9 mouse cellular contexts compared by ENCODE assay signal in genomic region chr8:86623551-86623910, GRCm38 (mm10). TPM values are rescaled to one million over a fixed set of nuclear protein-coding genes. Genes with fewer than 3 reads are reported as not detected.
A peak's percentile ranks its signal among the peaks of the same experiment; 100 is the strongest.
DNase-seq lines count a peak whose midpoint lies in the region; ATAC-seq and TF ChIP-seq lines count a peak whose summit lies in the region.
"Had no signal": no experiment of that assay in that cellular context is flagged by ENCODE, and none has a peak within 500 bp of the region (broad histone marks: within the 10 kb centered on the region; RNA-seq: fewer than 3 reads in every experiment).

No protein-coding gene starts in this region.

- no peak for DNase-seq in heart, adult 18-20 months
- DNase-seq in CH12.LX (ENCODE audit: extremely low read depth): no peak
- no peak for DNase-seq in forebrain, embryonic 14.5 days (ENCODE audit: low spot score)
- DNase-seq in B cell, adult 2 months: no peak
- DNase-seq in right cerebral cortex, adult 18-20 months: no peak
- DNase-seq in right cerebral cortex, postnatal 4 days: no peak

- no peak for ATAC-seq in heart, embryonic 11.5 days (replicated peaks; ENCODE audit: insufficient number of reproducible peaks, low FRiP score, low TSS enrichment)
- no peak for ATAC-seq in forebrain, embryonic 14.5 days
- ATAC-seq in liver, embryonic 15.5 days (ENCODE audit: insufficient read depth): no peak; the same call in 1 of the 2 replicates

- no peak for TF ChIP-seq CTCF in CH12.LX (conservative IDR thresholded peaks at IDR 0.05 in 1 of 2, IDR thresholded peaks at IDR 0.05 in 1 of 2; ENCODE audit: low read depth in 2 of 2, low read length in 2 of 2)

- TF ChIP-seq RAD21 in CH12.LX (IDR thresholded peaks at IDR 0.05; ENCODE audit: low read depth, low read length): no peak

- H3K27me3 ChIP-seq in heart, embryonic 11.5 days (ENCODE audit: control insufficient read depth, insufficient read depth, low read length): no peaks in the 10 kb centered on the region
- H3K27me3 ChIP-seq in CH12.LX (replicated peaks): no peaks in the 10 kb centered on the region
- no peaks in the 10 kb centered on the region for H3K27me3 ChIP-seq in forebrain, embryonic 14.5 days (replicated peaks; ENCODE audit: control insufficient read depth, insufficient read depth, low read length)
- H3K27me3 ChIP-seq in liver, embryonic 15.5 days: no peaks in the 10 kb centered on the region

- H3K36me3 ChIP-seq in heart, embryonic 11.5 days (ENCODE audit: control insufficient read depth, insufficient read depth, low read length): no peaks in the 10 kb centered on the region
- H3K36me3 ChIP-seq in CH12.LX (replicated peaks in 1 of 2; ENCODE audit: control insufficient read depth in 1 of 2, insufficient read depth in 1 of 2, low read length in 1 of 2): peaks cover 0 to 3% of the 10 kb centered on the region in 2 experiments
- H3K36me3 ChIP-seq in forebrain, embryonic 14.5 days (ENCODE audit: control insufficient read depth, insufficient read depth, low read length): no peaks in the 10 kb centered on the region
- H3K36me3 ChIP-seq in liver, embryonic 15.5 days (replicated peaks): no peaks in the 10 kb centered on the region

- dilution Hi-C loops in CH12.LX (cut with MboI; ENCODE audit: extremely low pct_ligation_motif_present, extremely low pct_unique_long_range_greater_than_20kb, low sequenced_read_pairs): no loop called here

- H3K27ac ChIP-seq in heart, embryonic 11.5 days (ENCODE audit: low read depth, low read length): peak overlapping the region; percentile 42
- no peak overlapping the region for H3K27ac ChIP-seq in CH12.LX (ENCODE audit: insufficient read depth, low read depth)
- H3K27ac ChIP-seq in forebrain, embryonic 14.5 days (ENCODE audit: low read depth, low read length): peak overlapping the region; percentile 59
- H3K27ac ChIP-seq in liver, embryonic 15.5 days (replicated peaks): peak overlapping the region; percentile 84

- H3K4me2 ChIP-seq in heart, embryonic 11.5 days: peak overlapping the region; percentile 82
- H3K4me2 ChIP-seq in CH12.LX (ENCODE audit: insufficient read depth, low read depth, poor library complexity, severe bottlenecking): peak overlapping the region; percentile 29; the same call in 1 of the 2 replicates
- H3K4me2 ChIP-seq in forebrain, embryonic 14.5 days (ENCODE audit: low read length): peak overlapping the region; percentile 79
- peak overlapping the region; percentile 95 for H3K4me2 ChIP-seq in liver, embryonic 15.5 days

- peaks cover 13% of the 10 kb centered on the region for H3K79me2 ChIP-seq in CH12.LX (replicated peaks; ENCODE audit: control insufficient read depth, extremely low read depth, insufficient read depth, poor library complexity, severe bottlenecking)

- TF ChIP-seq EP300 in CH12.LX (IDR thresholded peaks at IDR 0.05; ENCODE audit: low read length): no peak

- peaks cover 5% of the 10 kb centered on the region for H3K4me1 ChIP-seq in heart, embryonic 11.5 days (ENCODE audit: control insufficient read depth, insufficient read depth, low read length)
- peaks cover 3 to 17% of the 10 kb centered on the region in 2 experiments; a peak in 2 of 4 replicates for H3K4me1 ChIP-seq in CH12.LX (ENCODE audit: control insufficient read depth in 1 of 2, insufficient read depth in 2 of 2)
- peaks cover 12% of the 10 kb centered on the region for H3K4me1 ChIP-seq in forebrain, embryonic 14.5 days (ENCODE audit: control insufficient read depth, insufficient read depth, low read length)
- peaks cover 27% of the 10 kb centered on the region for H3K4me1 ChIP-seq in liver, embryonic 15.5 days (replicated peaks)

- in situ Hi-C loops in CH12.LX (cut with MboI; ENCODE audit: low pct_ligation_motif_present, low pct_unique_long_range_greater_than_20kb, low sequenced_read_pairs): no loop called here

- H3K9ac ChIP-seq in heart, embryonic 11.5 days (ENCODE audit: low read depth, low read length): peak overlapping the region; percentile 71
- peak overlapping the region; percentile 58 for H3K9ac ChIP-seq in CH12.LX (ENCODE audit: insufficient read depth, low read depth)
- peak overlapping the region; percentile 58; the same call in 1 of the 2 replicates for H3K9ac ChIP-seq in forebrain, embryonic 14.5 days (ENCODE audit: low read length)
- peak overlapping the region; percentile 60 for H3K9ac ChIP-seq in liver, embryonic 15.5 days

- peak overlapping the region; percentile 85 for H3K4me3 ChIP-seq in heart, embryonic 11.5 days (ENCODE audit: low read depth, low read length)
- peak overlapping the region; percentile 65 to 95 (median 71) for H3K4me3 ChIP-seq in CH12.LX (replicated peaks in 1 of 3; ENCODE audit: low read depth in 2 of 3, low read length in 2 of 3, poor library complexity in 1 of 3)
- peak overlapping the region; percentile 74 for H3K4me3 ChIP-seq in forebrain, embryonic 14.5 days (ENCODE audit: low read depth, low read length)
- H3K4me3 ChIP-seq in liver, embryonic 15.5 days (replicated peaks): peak overlapping the region; percentile 86

- peak; percentile 74 for TF ChIP-seq POLR2A in CH12.LX (IDR thresholded peaks at IDR 0.05; ENCODE audit: low read depth, low read length)

- no peaks in the 10 kb centered on the region for H3K9me3 ChIP-seq in heart, embryonic 11.5 days (replicated peaks; ENCODE audit: control insufficient read depth, low read length)
- no peaks in the 10 kb centered on the region for H3K9me3 ChIP-seq in CH12.LX (replicated peaks; ENCODE audit: low read length)
- no peaks in the 10 kb centered on the region for H3K9me3 ChIP-seq in forebrain, embryonic 14.5 days (replicated peaks; ENCODE audit: control insufficient read depth, low read length)
- H3K9me3 ChIP-seq in liver, embryonic 15.5 days (replicated peaks): no peaks in the 10 kb centered on the region

- 4% methylated on average over 12 of the region's 14 CpGs for WGBS in heart, embryonic 11.5 days (ENCODE audit: insufficient replicate concordance)
- WGBS in forebrain, embryonic 14.5 days: 3% methylated on average over 13 of the region's 14 CpGs
- WGBS in liver, embryonic 15.5 days (ENCODE audit: insufficient replicate concordance): 2% methylated on average over 14 of the region's 14 CpGs

TF ChIP-seq in CH12.LX, 34 proteins besides CTCF, POLR2A, EP300 and RAD21:
- TF ChIP-seq ELF1 (IDR thresholded peaks at IDR 0.05; ENCODE audit: low read depth, low read length) (no peak), CHD2 (IDR thresholded peaks at IDR 0.05; ENCODE audit: low read length) (no peak), SIN3A (IDR thresholded peaks at IDR 0.05; ENCODE audit: low read length) (no peak), CHD1 (IDR thresholded peaks at IDR 0.05; ENCODE audit: low read depth, low read length) (no peak), ETS1 (conservative IDR thresholded peaks at IDR 0.05; ENCODE audit: low read depth, low read length) (no peak; the same call in 1 of the 2 replicates), TBP (conservative IDR thresholded peaks at IDR 0.05; ENCODE audit: low read depth, low read length) (0 out of 2 replicates have a peak, but pooled peaks have one; percentile 1), MAX (IDR thresholded peaks at IDR 0.05; ENCODE audit: low read length) (no peak), HCFC1 (IDR thresholded peaks at IDR 0.05; ENCODE audit: low read depth, low read length) (no peak), MEF2A (IDR thresholded peaks at IDR 0.05; ENCODE audit: borderline replicate concordance, low read depth, low read length) (no peak; the same call in 1 of the 2 replicates), NELFE (IDR thresholded peaks at IDR 0.05; ENCODE audit: low read depth, low read length) (0 out of 2 replicates have a peak, but pooled peaks have one; percentile 49), USF2 (conservative IDR thresholded peaks at IDR 0.05; ENCODE audit: low read depth, low read length) (no peak), IRF4 (IDR thresholded peaks at IDR 0.05; ENCODE audit: low read depth, low read length) (no peak; the same call in none of the 2 replicates), MAZ (IDR thresholded peaks at IDR 0.05; ENCODE audit: low read depth, low read length) (no peak), BHLHE40 (IDR thresholded peaks at IDR 0.05; ENCODE audit: low read depth, low read length) (no peak), POLR2AphosphoS2 (IDR thresholded peaks at IDR 0.05; ENCODE audit: low read depth, low read length) (no peak)

RNA-seq across cellular contexts. Expression of gene Lonp2, which starts 0.3 kb away (rescaled TPM):
- polyA plus RNA-seq in heart, embryonic 11.5 days (2014; fragmentation: Nextera tagmentation; extraction: Ambion mirVana): 53.2 and 69.2 TPM in 2 replicates
- total RNA-seq in heart, adult 18-20 months (2021): 10 to 100 TPM; 79.4 to 86.7 TPM
- total RNA-seq in CH12.LX (2012; rRNA removed) (26.4 and 28.5 TPM in 2 replicates), CH12.LX (2014; rRNA removed) (24.6 and 25.6 TPM in 2 replicates)
- 26.9 and 27.8 TPM in 2 replicates for polyA plus RNA-seq in CH12.LX (2012; ENCODE audit: insufficient read length, low read depth)
- 83.3 and 85.3 TPM in 2 replicates for polyA plus RNA-seq in forebrain, embryonic 14.5 days (2014; fragmentation: Nextera tagmentation; extraction: Ambion mirVana)
- 36.5 and 38.7 TPM in 2 replicates for polyA plus RNA-seq in liver, embryonic 15.5 days (2015; fragmentation: Nextera tagmentation; extraction: Ambion mirVana)

RNA-seq across cellular contexts. Expression of gene Abcc12, which starts 43.0 kb away (rescaled TPM):
- polyA plus RNA-seq in heart, embryonic 11.5 days (2014; fragmentation: Nextera tagmentation; extraction: Ambion mirVana): not detected in 2 replicates
- under 1 TPM in 1 of 2 experiments, not detected in 1; 0.10 TPM for total RNA-seq in heart, adult 18-20 months (2021)
- total RNA-seq in CH12.LX (2012; rRNA removed) (not detected in 2 replicates), CH12.LX (2014; rRNA removed) (not detected in 2 replicates)
- not detected in 2 replicates for polyA plus RNA-seq in CH12.LX (2012; ENCODE audit: insufficient read length, low read depth)
- polyA plus RNA-seq in forebrain, embryonic 14.5 days (2014; fragmentation: Nextera tagmentation; extraction: Ambion mirVana): 0.19 and 0.32 TPM in 2 replicates
- polyA plus RNA-seq in liver, embryonic 15.5 days (2015; fragmentation: Nextera tagmentation; extraction: Ambion mirVana): not detected in 2 replicates
- polyA plus RNA-seq: CD4-positive, CD25-positive, alpha-beta regulatory T cell, adult 4 months had no signal

Comparison
In these comparisons a context has a peak if more than half of its experiments do, and no peak if none do; other contexts are left out.
1. H3K4me2 ChIP-seq: peak in every context shown above with its lines; median percentile 95 in liver, embryonic 15.5 days; 82 in heart, embryonic 11.5 days; 79 in forebrain, embryonic 14.5 days; 29 in CH12.LX.